Mouse (Mus musculus): ENCODE data around the gene Rap2a.

GRCm38 (mm10) chr14:120515376-120515775, 37.1 kb downstream of the Rap2a start:
- TF ChIP-seq EP300 (IDR thresholded peaks at IDR 0.05; ENCODE audit: insufficient read depth, low read depth, low read length) (no peak), CTCF (IDR thresholded peaks at IDR 0.05) (no peak)
